Mouse (Mus musculus) stomach, postnatal 0 days (tissue): ENCODE results near the gene Tbcb.

Experiments used
- CTCF ChIP-seq: IDR thresholded peaks from 2 replicates; pipeline ENCODE4 v1.5.1; 2016; ENCODE audit warnings: antibody characterized with exemption, low read depth, mild to moderate bottlenecking, moderate library complexity
- EP300 ChIP-seq: optimal IDR thresholded peaks from 2 replicates; pipeline ENCODE3; 2016; ENCODE audit warnings: antibody characterized with exemption

GRCm38 (mm10) chr7:30188344-30189115, 43.5 kb downstream of the Tbcb start:
- TF ChIP-seq CTCF: no peak
- TF ChIP-seq EP300: no peak
